Mouse (Mus musculus): ENCODE measurements around the gene Ntng2.

DNA sequence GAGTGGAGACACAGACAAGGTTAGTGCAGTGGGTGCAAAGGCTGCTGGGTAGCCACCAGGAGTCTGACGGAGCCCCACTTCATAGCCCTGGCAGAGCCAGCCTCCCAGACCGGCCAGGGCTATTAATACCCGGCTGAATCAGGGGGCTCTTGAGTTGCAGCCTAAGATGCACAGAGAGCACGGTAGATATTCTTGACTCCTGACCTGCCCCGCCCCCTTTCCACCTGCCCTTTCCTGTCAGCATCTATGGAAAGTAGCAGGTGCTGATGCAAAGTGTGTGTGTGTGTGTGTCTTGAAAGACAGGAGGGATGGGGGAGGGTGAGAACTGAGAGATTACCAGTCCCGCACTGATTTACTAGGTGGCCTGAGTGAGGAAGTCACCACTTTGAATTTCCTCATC is 8.3 kb upstream of the Ntng2 start:
- TF ChIP-seq POLR2A (IDR thresholded peaks at IDR 0.05; ENCODE audit: extremely low read depth, insufficient read depth, low read length), result no peak
- TF ChIP-seq CTCF (IDR thresholded peaks at IDR 0.05; ENCODE audit: extremely low read depth, insufficient read depth, low read length), result no peak

Measured in cortical plate, adult 2 months (tissue).